Mouse (Mus musculus) right cerebral cortex, adult 18-20 months (tissue): Measurements from ENCODE around the gene Etv4.

Experiments used
- DNase-seq: peaks from one replicate; pipeline ENCODE4 v3.0.0; 2022; ENCODE audit warnings: mixed read lengths

Etv4 gene

DNA sequence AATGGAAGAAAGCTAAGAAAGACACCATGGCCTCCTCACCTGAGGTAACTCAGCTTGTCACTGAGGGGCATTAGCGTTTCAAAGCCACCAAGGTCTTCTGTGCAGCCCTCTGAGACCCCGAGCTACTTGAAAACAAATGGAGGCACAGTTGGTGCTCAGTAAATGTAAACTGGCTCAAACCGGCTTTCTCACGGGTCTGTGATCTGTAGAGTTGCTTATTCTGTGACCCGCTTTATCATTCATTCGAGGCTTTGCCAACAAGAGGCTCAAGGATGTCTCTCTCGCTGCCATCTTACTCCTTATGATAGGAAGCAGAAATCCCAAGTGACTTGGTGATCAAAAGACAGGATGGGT, 658 bp upstream of the Etv4 start:
- DNase-seq: no peak

DNA sequence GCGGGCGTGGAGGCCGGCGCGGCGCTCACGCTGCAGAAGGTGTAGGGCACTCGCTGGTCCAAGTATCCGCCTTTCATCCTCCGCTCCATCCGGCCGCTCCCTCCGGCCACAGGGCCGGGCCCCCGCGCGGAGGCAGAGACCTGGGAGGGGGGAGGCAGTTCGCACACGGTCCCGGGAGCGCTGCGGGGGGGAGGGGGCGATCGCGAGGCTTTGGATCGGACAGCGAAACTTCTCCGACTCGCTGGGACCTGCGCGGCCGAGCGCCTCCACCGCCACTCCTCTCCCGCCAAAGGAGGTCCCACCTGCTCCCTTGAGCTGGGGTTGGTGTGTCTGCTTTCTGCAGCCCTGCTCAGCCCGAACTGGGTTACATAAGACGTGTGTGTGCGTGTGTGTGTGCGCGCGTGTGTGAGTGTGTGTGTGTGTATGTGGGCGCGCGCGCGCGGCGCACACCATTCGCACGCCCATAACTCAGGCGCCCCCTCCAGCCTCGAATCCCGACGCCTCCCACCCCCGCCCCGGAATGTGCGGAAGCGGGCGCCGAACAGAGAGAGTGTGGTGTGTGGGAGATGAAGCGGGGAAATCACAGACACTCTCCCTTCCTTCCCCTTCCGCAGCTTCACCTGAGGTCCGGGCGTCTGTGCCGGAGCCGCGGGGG, 556 bp downstream of the Etv4 start:
- peak; percentile 52 for DNase-seq

DNA sequence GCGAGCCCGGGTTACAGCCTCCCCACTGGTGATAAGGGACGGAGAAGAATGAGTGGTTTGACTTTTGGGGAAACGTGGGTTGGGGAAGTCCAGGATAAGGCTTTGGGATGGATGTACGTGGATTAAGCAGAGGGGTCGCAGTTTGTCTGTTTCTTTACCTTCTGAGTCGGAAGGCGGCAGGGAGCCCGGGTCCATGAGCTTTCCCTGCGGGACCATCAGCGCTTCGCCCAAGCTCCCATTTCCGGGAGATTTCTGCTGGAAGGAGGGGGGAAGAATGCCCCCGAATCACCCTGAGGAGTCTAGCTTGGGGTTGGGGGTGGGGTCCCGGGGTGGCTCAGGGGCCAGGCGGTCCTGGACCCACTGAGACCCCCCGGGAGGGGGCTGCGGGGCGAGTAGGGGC, 1.1 kb downstream of the Etv4 start:
- no peak for DNase-seq

DNA sequence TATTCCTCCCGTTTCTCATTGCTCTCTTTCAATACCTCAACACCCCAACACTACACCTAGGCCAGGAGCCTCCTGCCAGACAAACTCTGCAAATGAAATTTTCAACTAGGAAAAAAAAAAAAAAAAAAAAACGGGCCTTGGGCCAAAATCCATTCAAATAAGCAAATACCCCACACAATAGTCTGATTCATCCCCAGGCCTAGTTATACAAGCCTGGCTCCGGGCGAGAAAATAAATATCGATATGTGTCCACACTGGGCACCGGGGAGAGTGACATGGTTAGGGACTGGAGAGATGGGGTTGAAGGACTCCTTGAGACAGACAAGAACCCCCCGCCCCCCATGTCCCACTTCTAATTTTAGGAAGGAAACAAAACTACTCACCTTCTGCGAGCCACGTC, 1.6 kb downstream of the Etv4 start:
- no peak for DNase-seq

DNA sequence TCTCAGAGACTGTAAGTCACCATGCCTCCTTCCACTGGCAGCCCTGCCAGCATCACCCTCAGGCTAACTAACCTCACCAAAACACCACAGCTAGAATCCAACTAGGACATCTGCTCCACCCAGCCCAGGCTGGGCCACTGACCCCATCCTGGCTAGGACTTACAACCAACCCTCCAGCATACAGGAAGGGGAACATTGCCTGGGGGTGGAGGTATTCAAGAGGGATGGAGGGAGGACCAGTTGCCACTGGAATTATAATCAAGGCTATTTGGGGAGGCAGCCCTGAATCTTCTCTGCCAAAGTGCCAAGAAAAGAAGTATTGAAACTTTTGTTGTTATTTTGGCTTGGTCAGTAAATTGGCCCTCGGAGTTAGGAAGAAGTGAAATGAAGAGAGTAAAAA, 2.0 kb downstream of the Etv4 start:
- DNase-seq: peak; percentile 31

DNA sequence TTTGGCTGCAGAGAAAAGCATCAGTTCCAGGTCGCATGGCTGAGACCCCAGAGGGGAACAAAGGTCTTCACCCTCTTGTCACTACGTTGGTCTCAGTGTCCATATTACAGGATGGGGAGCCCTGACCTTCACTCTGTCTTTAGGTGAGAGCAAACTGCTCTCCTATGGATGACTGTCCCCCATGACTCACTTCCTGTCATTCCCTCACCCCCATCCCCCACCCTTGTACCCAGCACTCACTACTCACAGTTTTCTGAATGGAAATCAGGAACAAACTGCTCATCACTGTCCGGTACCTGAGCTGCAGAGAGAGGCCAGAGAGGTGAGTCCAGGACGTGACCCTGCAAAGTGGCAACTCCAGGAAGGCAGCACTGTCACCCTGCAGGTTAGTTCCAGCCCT, 8.3 kb downstream of the Etv4 start:
- no peak for DNase-seq

DNA sequence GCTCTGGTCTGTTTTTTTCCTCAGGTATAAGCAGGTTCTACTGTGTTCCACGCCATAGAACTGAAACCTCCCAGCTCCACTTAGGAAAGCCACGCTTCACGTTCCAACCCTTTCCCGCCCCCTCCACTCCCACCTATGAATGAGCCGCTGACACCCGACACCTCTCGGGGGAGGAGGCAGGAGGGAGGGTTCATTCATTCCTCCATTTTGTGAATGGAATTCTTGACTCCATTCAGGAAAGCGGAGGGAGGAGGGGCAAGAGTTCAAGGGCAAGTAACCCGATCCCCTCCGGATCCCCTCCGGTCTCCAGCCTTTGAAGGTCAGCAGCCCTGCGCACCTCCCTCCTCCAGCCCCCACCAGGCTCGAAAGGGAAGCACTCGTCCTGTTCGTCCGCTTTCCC, 12.7 kb downstream of the Etv4 start:
- no peak for DNase-seq

DNA sequence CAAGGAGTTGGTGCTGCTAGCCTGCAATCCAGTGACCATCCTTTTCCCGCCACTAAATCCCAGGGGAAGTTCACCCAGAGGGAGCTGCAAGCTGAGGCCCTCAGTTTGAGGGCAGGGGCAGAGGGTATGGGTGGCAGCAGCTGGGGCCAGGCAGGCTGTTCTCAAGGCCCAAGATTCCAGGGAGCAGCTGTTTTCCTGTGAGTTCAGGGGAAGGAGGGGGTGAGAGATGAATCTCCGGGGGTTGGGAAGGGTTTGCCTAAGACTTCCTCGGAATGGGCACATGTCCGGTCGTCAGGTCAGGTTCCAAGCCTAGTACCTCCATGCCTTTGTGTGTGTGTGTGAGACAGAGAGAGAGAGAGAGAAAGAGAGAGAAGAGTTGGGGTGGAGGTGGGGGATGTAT, 13.1 kb downstream of the Etv4 start:
- DNase-seq: no peak

DNA sequence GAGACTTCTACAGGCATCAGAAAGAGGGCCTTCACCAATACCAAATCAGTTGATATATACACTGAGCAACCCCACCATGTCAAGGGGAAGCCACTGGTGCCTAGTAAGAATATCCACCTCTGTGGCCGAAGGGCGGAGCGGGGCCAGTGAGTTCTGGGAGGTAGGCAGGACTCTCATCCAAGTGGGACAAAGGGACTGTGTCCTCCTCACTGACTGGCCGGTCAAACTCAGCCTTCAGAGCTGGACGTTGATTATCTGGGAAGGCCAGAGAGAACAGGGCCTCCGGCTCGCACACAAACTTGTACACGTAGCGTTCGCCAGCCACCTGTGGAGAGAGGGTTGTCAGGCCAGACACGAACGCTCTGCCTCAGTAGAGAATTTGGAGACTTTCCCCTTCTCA, 14.9 kb downstream of the Etv4 start:
- DNase-seq: no peak

DNA sequence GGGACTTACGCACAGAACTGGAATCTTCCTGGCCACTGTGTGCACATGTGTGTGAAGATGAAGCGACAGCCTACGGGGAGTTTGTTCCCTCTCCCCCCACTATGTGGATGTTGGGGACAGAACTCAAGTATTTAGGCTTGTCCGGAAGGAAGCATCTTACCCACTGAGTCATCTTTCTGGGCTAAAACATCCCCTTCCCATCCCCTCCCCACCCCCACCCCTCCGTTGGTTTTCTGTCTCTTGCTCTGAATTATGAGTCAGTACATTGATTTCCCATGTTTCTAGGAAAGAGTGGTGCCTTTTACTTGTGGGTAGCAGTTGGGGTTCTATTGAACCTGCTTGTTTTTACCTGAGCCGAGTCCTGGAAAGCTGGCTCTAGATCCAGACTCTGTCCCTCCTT, 16.4 kb downstream of the Etv4 start:
- no peak for DNase-seq

DNA sequence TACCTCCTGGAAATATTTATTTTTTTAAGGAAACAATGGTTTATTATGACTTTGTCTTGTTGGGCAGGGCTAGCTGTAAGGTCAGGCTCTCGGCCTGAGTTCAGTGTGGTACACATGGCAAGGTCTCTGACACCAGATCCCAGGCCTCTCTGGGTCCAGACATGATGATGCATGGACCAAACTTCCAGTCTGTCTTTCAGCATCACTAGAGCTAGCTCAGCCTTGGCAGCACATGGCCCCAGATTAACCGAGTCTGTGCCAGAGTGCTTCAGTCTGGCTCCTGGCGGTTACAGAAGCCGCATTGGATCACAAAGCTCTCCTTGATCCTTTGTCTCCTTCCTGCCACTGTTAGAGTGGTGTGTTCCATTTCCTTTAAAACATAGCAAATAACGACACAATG, 17.8 kb downstream of the Etv4 start:
- DNase-seq: no peak

DNA sequence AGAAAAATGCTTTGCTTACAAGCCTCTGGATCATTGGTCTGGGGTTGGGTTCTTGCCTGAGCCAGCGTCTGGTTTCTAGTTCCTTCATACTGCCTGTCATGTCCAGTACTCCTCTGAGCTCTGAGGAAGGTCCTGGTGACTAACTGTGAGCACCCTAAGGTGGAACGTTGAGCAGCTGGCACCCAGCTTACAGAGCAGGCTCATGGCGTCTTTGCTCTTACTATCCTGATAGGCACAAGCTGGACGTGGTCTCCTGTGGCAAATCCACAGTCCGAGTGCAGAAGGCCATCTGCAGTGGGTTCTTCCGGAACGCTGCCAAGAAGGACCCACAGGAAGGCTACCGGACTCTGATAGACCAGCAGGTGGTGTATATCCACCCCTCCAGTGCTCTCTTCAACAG, 20.6 kb downstream of the Etv4 start:
- DNase-seq: no peak

DNA sequence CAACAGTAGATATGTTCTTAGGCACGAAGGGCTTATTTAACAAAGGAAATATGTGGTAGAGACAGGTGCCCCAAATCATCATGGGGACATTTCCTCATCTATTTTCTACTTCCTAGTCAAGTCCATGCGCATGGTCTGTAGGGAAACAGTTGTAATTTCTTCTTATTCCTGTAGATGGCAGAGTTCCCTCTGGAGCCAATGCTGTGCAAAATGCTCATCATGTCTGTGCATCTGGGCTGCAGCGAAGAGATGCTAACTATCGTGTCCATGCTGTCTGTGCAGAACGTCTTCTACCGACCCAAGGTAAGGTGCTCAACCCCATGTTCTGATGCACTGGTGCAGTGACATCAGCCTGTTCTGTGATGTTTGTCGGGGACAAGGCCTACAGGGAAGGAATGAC, 21.4 kb downstream of the Etv4 start:
- peak; percentile 52 for DNase-seq

DNA sequence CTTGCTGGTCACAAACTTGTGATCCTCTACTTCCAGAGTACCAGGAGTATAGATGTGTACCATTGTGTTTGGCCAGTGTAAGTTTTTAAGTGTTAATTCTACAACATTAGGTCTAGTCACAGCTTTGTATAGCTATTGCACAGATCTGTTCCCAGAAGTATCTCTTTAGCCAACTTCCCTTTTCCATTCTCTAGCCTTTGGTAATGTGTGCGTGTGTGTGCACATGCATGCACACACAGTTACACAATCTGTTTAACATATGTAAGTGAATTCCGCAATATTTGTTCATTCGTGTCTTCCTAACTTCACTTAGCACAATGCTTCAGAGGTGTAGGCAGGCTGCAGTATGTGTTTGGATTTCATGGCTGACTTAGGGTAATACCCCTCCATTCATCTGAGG, 25.6 kb downstream of the Etv4 start:
- DNase-seq: no peak

DNA sequence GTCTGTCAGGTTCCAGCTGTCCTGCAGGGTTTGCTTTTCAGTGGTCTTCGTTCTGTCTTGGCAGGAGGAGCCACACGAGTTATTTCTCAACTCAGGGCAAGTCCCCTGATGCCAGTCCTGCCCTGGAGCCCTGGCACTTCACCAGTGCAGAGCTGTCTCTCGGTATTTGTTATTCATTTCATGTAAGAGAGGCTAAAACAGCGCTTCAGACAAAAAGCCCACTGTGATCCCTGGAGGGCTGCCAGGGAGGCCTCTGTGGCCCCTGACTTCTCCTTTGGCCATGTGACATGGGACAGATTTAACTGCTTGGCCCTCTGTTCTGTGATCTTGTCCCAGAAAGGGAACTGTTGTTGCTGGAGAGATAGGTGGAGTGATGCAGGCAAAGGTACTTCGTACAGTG, 26.7 kb downstream of the Etv4 start:
- peak; percentile 54 for DNase-seq

DNA sequence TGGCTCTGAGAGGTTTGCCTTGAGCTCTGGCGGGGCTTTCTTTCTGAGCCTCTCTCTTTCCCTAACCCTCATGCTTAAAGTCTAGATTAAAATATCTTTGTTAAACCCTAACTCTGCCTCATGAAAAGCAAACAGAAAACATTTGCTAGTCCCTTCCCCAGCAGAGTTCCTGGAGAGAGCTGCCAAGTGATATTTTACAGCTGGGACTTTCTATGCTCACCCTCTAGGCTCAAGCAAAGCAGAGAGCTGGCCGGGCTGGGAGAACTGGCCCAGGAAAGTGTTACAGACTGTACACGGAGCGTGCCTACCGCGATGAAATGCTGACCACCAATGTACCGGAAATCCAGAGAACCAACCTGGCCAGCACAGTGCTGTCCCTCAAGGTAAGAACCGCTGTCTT, 27.8 kb downstream of the Etv4 start:
- no peak for DNase-seq

DNA sequence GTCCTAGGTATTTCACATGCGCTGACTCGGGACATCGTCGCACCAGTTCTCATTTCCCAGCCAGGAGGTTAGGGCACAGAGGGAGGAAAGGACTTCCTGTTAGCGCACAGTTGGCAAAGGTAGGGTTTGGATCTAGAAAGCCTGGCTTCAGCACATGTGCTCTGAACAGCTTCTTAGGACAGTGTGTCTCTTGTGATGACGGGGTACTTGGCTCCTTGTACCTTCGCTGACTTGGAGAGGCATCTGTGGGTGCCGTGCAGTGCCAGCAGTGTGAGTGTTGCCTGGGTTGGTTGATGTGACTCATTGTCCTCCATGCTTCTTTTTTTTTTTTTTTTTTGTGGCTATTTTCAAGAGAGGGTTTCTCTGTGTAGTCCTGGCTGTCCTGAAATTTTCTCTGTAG, 28.6 kb downstream of the Etv4 start:
- peak; percentile 47 for DNase-seq

DNA sequence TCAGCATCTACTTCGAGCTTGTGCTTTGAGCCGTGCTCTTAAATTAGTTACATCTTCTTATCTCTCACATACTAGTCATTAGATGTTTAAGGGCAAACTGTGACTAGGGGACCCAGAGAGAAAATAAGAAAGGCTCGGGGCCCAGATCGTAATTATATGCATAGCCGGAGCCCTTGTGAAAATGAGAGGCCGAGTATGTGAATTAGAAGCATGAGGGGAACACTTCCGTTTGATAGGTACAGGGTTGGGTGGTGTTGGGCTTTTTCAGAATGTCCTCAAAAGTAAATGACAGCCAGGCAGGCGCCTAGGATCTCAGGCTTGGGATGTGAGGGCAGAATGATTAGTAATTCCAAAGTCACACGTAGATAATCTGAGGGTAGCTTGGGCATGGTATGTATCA, 51.6 kb downstream of the Etv4 start:
- DNase-seq: no peak

DNA sequence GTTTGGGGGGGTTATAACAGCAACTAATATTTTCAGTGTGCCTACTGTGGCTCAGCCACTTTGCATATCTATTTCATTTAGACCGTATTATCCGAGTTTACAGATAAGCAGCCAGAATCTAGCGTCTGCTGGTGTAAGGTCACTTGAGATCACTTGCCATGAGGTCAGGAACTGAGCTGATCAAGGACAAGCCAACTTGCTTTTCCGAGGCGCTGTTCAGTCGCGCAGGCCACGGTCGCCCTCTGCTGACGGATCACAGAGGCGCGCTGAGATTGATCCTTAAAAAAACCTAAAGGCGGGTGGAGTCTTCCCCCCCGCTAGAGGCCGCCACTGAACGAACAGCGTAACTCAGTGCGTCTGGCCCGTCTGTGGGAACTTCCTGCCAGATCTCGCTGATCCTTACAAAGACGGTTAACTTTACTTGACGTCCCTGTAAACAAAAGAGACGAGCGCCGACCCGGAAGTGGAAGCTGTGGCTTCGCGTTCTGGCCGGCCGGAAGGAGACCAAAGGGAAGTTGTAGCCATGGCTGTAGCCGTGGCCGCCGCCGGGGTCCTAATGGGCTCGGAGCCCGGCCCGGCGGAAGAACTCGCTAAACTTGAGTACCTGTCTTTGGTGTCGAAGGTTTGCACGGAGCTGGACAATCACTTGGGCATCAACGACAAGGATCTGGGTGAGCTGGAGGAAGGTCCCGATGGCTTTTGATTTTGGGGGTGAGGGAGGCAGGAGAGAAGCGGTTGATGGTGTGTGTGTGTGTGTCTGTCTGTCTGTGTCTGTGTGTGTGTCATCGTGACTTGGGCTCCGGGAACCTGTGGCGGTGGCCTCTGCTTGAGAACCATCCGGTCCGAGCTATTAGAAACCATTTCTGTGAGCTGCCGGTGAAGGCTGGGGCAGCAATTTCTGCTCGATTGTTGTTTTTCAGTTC, 52.4 kb downstream of the Etv4 start, which contains the start of gene Dhx8:
Gene Dhx8 (plus strand): TSS at position 402 of the 923 bp plus-strand sequence.
- peak; percentile 98 for DNase-seq

DNA sequence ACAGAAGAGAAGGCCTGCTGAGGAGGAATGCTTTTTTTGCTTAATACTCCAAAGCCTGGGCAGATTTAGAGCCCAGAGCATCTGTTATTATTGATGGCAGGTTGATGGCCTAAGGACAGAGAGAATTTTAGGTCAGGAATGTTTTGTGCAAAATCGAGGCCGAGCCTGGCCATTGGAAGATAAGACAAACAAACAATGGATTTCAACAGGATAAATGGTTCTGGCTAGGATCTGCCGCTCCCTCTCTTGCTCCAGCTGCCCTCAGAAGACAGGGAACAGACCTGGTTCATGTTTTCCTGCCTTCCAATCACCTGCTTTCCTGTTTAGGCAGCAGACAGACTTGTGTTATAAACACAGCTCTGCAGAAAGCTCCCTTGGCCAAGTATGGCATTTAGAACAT, 55.9 kb downstream of the Etv4 start:
- DNase-seq: no peak

DNA sequence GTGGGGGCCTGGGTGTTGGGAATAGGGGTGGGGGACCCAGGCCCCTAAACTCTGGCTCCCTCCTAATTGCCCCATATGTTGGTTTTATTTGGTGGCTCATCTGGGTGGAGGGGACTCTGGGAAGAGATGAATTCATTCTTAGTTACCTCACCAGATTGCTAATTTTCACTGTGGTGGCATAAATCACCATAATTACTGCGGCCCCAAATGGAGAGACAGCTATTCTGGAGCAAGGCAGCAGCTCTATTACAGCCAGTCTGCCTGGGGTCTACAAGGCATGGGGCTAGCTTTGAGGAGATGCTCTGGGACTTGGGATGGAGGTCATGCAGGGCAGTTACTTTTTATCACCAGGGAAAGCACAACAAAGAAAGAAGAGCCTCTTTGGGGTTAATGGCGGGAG, 58.4 kb downstream of the Etv4 start:
- DNase-seq: no peak

DNA sequence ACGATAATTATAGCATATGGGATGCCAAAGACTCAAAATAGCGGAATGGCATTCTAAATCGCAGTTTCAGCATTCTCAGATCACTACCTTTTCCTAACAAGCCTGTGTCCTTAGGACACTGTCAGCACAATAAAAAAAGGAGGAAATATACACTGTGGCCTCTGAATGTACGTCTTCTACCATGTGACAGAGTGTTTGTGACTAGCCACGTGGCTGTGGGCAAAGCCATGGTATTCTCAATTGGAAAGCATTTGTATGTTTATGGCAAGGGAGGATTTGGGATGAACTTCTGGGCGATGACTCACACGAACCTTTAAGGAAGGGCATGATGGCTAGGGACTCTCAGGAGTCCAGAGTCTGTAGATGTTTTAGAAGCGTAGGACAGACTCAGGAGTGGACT, 60.1 kb downstream of the Etv4 start:
- DNase-seq: no peak

DNA sequence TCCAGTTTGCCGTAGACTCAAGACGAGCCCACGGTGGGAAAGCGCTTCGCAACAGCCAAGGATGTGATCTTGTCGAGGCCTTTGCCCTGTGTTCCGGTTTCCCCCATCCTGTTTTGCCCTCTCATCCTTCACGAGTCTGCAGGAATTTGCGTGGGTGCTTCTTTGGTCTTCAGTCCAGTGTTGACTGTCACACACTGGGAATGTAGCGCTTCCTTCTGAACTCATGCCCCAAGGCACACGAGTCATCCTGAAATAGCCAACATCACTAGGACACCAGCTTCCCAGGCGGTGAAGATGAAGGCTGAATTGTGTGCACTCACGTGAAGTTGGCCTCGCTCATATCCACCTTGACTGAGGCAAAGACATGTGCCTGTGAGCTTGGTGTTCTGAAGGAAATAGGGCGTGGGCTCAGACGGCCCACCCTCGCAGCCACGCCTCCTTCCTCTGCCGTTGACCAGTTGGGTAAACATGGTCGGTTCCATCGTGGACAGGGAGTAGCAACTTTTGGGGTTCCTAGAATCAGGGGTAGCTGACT, 65.1 kb downstream of the Etv4 start:
- DNase-seq: no peak
